Mouse (Mus musculus) gastrocnemius, postnatal 25 days (tissue): ENCODE results near the gene Gbx2. TPM values are rescaled to one million over a fixed set of nuclear protein-coding genes. Genes with fewer than 3 reads are reported as not detected.

Source experiments
- DNase-seq: peaks from one replicate; pipeline ENCODE4 v3.0.0; 2022
- total RNA-seq, 2 experiments: library from RNA; stranded (reverse); gene quantifications; 1 replicate in 1 of 2; 2 replicates in 1 of 2; pipeline ENCODE4 v1.2.3; 2021

The Gbx2 gene
- total RNA-seq, 2 experiments from 2014 or later: 0.23 TPM; not detected in 1

DNA sequence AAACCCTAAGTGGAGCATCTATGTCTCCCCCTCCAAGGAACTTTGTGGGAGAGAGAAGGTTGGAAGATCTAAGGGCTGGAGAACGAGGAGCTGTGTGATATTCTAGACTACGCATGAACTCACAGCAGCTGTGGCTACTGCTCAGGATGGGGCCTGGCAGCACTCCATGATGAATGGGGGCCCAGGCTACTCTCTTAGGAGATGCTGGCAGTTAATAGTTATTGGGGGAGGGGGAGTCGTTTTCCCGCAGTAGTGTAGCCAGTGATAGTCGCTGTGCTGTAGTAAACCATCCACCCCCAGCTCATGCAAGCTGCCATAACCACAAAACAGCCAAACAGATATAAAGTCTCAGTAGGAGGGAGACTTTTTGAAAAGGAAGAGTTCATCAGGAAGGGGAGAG is 18.6 kb downstream of the Gbx2 start:
- no peak for DNase-seq

- DNase-seq: no peak
These were observed 21.2 kb downstream of the Gbx2 start for GRCm38 (mm10) chr1:89909796-89910195.

DNA sequence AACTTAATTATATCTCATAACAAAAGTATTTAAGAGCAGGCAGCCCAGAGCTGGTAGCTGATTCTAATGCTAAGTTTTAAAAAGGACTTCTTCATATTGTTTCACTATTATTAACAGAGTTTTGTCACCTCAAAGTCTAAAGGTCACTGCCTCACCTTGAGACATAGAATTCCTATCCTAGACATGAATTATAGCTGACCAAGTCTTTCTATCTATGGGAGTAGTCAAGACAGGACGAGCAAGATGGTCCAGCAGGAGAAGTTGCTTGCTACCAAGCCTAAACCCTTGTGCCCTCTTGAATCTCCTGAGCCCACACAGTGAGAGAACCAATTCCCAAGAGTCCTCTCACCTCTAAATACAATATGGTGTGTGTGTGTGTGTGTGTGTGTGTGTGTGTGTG is 28.3 kb downstream of the Gbx2 start:
- no peak for DNase-seq

DNA sequence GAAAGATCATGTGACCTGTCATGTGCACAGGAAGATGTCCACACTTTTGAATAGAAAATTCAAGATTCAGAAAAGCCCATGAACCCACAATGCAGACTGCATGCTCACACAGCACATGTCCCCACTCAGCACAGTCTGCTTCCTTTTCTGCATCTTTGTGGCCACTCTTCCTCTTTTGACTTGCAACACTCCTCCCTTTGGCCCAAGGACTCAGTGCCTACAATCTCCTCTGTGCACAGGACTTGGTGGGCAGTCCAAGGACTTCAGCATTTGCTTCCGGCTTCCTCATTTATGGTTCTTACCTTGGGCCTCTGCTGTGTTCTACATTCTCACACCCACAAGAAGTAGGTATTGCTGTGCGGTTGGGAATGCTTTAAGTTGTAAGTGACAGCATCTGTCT is 28.7 kb downstream of the Gbx2 start:
- no peak for DNase-seq

GRCm38 (mm10) chr1:89901381-89901780 is 29.6 kb downstream of the Gbx2 start:
- no peak for DNase-seq

DNA sequence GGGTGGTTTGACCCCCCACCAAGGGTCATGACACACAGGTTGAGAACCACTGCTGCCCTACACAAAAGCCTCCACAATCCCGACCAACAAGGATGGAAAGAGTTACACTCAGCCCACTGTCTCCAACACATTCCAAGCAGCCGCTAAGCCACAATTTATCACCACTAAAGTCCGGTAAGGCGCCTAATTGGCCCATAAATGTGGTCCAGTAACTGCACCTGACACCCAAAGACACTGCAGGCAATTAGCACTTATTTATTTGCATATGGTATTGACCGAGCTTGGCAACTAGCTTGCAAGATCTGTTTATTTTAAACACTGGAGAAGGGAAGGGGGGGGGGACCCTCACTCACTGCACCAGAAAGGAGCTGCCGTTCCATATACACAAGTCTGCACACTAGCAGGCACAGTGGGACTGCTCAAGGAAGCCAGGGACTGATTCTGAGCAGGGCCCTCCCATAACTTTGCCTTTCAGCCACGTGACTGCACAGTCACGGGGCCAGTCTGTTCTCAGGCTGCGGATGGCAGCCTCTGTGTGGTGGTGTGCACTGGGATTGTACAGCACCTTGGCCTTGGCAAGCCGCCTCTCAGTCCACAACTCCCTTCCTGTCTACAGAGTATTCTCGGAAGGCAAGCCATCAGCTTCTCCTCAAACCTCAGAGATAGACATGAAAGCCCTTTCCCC is 31.1 kb downstream of the Gbx2 start:
- DNase-seq: no peak

DNA sequence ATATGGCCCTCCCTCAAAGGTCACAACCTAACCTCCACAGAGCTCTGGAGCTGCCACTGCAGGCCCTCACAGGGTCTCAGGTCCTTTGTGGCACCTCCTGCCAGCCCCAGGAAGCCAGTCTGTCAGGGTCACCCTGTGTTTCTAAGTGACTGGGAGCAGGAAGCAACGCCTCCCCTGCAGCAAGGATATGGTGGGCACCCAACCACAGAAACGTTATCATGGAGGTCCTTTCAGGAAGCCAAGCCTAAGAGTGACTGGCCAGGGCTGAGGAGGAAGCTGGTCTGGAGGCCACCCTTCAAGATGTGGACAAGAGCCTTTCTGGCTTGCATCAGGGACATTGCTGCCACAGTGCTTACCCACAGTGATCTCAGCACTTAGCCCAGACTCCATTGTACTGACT is 31.9 kb downstream of the Gbx2 start:
- no peak for DNase-seq

- no peak for DNase-seq
These were observed 35.2 kb downstream of the Gbx2 start for GRCm38 (mm10) chr1:89895801-89896200.

DNA sequence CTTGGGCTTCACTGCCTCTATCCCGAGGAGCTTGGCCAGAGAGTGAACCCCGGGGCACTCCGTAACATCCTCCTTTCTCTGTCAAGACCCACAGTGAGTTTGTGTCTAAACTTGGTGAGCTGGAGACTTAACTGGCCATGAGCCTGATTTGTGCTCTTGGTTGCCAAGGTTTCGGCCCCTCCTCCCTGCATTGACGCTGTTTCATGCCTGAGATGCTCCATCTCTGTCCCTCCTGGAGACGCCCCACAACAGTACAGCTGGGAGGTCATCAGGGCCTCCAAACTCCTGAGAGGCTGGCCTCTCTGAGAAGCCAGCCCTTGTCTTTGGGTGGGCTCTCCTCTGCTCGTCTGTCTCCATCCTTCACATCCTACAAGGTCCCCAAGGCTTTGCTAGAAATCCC is 38.7 kb downstream of the Gbx2 start:
- no peak for DNase-seq

GRCm38 (mm10) chr1:89891400-89891799 is 39.6 kb downstream of the Gbx2 start:
- no peak for DNase-seq

DNA sequence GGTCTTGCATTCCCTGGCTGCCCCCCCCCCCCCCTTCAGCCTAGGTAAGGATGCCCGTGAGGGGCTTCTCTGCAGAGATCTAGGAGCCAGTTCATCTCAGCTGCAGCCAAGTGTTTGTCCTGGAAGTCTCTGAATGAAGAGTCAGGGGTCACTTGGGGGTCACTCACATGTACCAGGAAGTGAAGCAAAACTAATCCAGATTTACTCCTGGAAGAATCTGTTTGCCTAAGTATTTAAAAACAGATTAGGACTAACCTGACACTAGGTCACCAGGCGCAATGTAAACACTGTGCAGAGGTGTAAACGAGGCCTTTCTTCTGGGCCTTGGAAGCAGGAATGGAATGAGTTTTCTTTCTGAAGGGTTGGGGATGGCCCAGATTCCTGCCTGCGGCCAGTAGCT is 45.3 kb downstream of the Gbx2 start:
- no peak for DNase-seq

DNA sequence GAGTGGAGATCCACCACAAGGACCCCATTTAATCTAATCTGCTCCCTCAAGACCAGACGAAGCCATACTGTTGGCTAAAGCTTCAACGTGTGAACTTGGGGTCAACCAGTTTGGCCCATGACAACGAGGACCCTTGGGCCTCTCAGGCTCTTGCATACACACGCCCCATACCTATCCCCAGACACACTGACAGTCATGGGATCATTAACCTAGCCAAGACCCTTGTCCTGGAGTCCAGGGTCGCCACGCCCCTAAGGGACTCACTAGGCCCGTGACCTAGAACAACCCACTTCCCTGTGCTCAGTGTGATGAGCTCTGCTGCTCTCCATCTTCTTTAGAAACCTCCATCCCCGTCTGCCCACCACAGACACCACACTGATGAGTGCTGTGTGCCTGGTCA is 46.6 kb downstream of the Gbx2 start:
- no peak for DNase-seq

DNA sequence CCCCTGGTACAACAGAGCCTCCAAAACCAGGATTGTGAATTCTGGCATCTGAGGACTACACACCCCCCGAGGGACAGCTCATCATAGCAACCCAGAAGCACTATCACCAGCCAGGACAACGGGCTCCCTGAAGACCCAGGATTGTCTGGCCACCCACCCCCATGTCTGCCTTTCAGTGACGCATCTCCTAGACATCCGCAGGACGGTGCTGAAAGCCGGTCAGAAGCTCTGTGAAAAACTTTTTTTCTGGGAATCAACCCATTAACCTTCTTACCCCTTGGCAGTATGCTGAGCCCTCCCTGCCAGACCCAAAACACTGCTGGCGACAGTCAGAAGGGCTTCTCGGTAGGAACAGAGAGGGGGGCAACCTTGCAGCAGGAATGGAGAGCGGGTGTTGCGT is 50.1 kb downstream of the Gbx2 start:
- no peak for DNase-seq

DNA sequence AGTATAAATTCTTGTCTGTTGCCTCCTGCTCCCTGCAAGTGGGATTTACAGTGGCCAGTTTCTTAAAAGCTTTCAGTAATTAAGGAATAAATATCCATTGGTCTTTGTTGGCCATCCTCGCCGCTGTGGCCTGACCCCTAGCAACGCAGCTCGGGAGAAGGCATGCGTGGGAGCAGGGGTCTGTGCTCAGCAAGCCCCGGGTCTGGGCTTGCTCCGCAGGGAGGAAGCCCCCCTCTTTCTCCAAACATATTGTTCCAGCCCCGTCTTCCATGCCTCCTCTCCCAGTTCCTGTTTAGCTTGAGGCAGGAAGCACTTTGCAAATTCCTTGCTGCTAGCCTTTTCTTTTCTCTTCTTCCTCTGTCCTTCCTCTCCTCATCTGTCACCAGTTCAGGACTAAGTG is 50.8 kb downstream of the Gbx2 start:
- no peak for DNase-seq

GRCm38 (mm10) chr1:89878496-89878895 is 52.5 kb downstream of the Gbx2 start:
- DNase-seq: no peak

Other genes with a start within 250 kb of the Gbx2 start
- gene Asb18, start 83.5 kb upstream of the Gbx2 start, total RNA-seq: 10 to 100 TPM; 19.9 to 22.6 TPM
- not detected for gene Iqca, start 222.2 kb upstream of the Gbx2 start, total RNA-seq